Mouse (Mus musculus): ENCODE measurements around the gene Acap1. TPM values are rescaled to one million over a fixed set of nuclear protein-coding genes. Genes with fewer than 3 reads are reported as not detected.
"Not testable (repeated sequence)": the region's sequence is repeated elsewhere in the genome, so short reads cannot be mapped to it uniquely, and the experiment has no call there.

The Acap1 gene
- polyA plus RNA-seq, 1 experiment from 2014 or later: 0.33 TPM

- no peak overlapping the region for H3K4me2 ChIP-seq (ENCODE audit: low read length)
- no peaks in the 10 kb centered on the region for H3K27me3 ChIP-seq (ENCODE audit: insufficient read depth, low read length)
- DNase-seq (ENCODE audit: low spot score) (no peak), ATAC-seq (replicated peaks; ENCODE audit: low FRiP score, low read depth) (no peak)
- no peak overlapping the region for H3K4me3 ChIP-seq (replicated peaks; ENCODE audit: low read depth, low read length)
- TF ChIP-seq CTCF (IDR thresholded peaks at IDR 0.05; ENCODE audit: low read depth): no peak
- H3K4me1 ChIP-seq (replicated peaks; ENCODE audit: insufficient read depth, low read length): no peaks in the 10 kb centered on the region
- H3K9ac ChIP-seq (ENCODE audit: low read depth, low read length): no peak overlapping the region
- H3K27ac ChIP-seq: no peak overlapping the region
- H3K36me3 ChIP-seq (ENCODE audit: insufficient read depth, low read length): no peaks in the 10 kb centered on the region
- H3K9me3 ChIP-seq (replicated peaks; ENCODE audit: low read length): no peaks in the 10 kb centered on the region
- 87% methylated on average over 7 of the region's 7 CpGs for WGBS
Observed at GRCm38 (mm10) chr11:69871822-69872221, 23.5 kb downstream of the Acap1 start.

GRCm38 (mm10) chr11:69870289-69871069 is 24.9 kb downstream of the Acap1 start:
- 91% methylated on average over 2 of the region's 2 CpGs for WGBS
- no peak overlapping the region for H3K27ac ChIP-seq
- H3K9me3 ChIP-seq (replicated peaks; ENCODE audit: low read length): no peaks in the 10 kb centered on the region
- TF ChIP-seq CTCF (IDR thresholded peaks at IDR 0.05; ENCODE audit: low read depth): no peak
- H3K9ac ChIP-seq (ENCODE audit: low read depth, low read length): no peak overlapping the region
- no peaks in the 10 kb centered on the region for H3K4me1 ChIP-seq (replicated peaks; ENCODE audit: insufficient read depth, low read length)
- H3K27me3 ChIP-seq (ENCODE audit: insufficient read depth, low read length): no peaks in the 10 kb centered on the region
- ATAC-seq (replicated peaks; ENCODE audit: low FRiP score, low read depth) (no peak), DNase-seq (ENCODE audit: low spot score) (no peak)
- no peak overlapping the region for H3K4me2 ChIP-seq (ENCODE audit: low read length)
- no peak overlapping the region for H3K4me3 ChIP-seq (replicated peaks; ENCODE audit: low read depth, low read length)
- H3K36me3 ChIP-seq (ENCODE audit: insufficient read depth, low read length): no peaks in the 10 kb centered on the region

DNA sequence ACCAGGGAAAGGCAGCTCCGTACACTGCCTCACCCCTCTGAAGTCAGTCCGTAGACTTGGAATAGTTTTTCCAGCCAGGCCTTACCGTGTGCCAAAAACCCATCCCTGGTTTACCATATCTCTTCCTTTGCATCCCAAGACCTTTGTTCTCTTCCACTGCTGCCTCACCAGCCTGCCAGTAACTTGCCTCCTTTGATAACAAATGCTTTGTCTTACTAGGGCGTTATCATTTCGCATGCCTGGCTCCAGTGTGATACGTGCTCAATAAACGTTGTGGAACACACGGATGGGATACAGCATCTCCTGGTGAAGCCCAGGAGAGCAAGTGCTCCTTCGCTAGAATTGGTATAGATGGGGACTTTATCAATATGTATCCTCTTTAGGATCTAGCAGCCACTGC is 28.0 kb downstream of the Acap1 start:
- ATAC-seq (replicated peaks; ENCODE audit: low FRiP score, low read depth) (no peak), DNase-seq (ENCODE audit: low spot score) (no peak)
- 75% methylated on average over 9 of the region's 9 CpGs for WGBS
- Histone ChIP-seq H3K4me1 (replicated peaks; ENCODE audit: insufficient read depth, low read length) (no peaks in the 10 kb centered on the region), H3K4me3 (replicated peaks; ENCODE audit: low read depth, low read length) (no peak overlapping the region), H3K36me3 (ENCODE audit: insufficient read depth, low read length) (no peaks in the 10 kb centered on the region), H3K27ac (no peak overlapping the region), H3K9me3 (replicated peaks; ENCODE audit: low read length) (no peaks in the 10 kb centered on the region), H3K4me2 (ENCODE audit: low read length) (no peak overlapping the region), H3K9ac (ENCODE audit: low read depth, low read length) (no peak overlapping the region), H3K27me3 (ENCODE audit: insufficient read depth, low read length) (no peaks in the 10 kb centered on the region)
- TF ChIP-seq CTCF (IDR thresholded peaks at IDR 0.05; ENCODE audit: low read depth): no peak

- no peak overlapping the region for H3K9ac ChIP-seq (ENCODE audit: low read depth, low read length)
- H3K27ac ChIP-seq: no peak overlapping the region
- DNase-seq (ENCODE audit: low spot score) (no peak), ATAC-seq (replicated peaks; ENCODE audit: low FRiP score, low read depth) (no peak)
- H3K4me1 ChIP-seq (replicated peaks; ENCODE audit: insufficient read depth, low read length): no peaks in the 10 kb centered on the region
- no peak overlapping the region for H3K4me2 ChIP-seq (ENCODE audit: low read length)
- TF ChIP-seq CTCF (IDR thresholded peaks at IDR 0.05; ENCODE audit: low read depth): no peak
- WGBS: 79% methylated on average over 9 of the region's 9 CpGs
- H3K4me3 ChIP-seq (replicated peaks; ENCODE audit: low read depth, low read length): no peak overlapping the region
- H3K27me3 ChIP-seq (ENCODE audit: insufficient read depth, low read length): no peaks in the 10 kb centered on the region
- H3K9me3 ChIP-seq (replicated peaks; ENCODE audit: low read length): no peaks in the 10 kb centered on the region
- H3K36me3 ChIP-seq (ENCODE audit: insufficient read depth, low read length): no peaks in the 10 kb centered on the region
Observed at GRCm38 (mm10) chr11:69865561-69865960, 29.8 kb downstream of the Acap1 start.

- Histone ChIP-seq H3K4me2 (ENCODE audit: low read length) (no peak overlapping the region), H3K4me1 (replicated peaks; ENCODE audit: insufficient read depth, low read length) (no peaks in the 10 kb centered on the region), H3K4me3 (replicated peaks; ENCODE audit: low read depth, low read length) (no peak overlapping the region), H3K9me3 (replicated peaks; ENCODE audit: low read length) (no peaks in the 10 kb centered on the region), H3K27me3 (ENCODE audit: insufficient read depth, low read length) (no peaks in the 10 kb centered on the region), H3K9ac (ENCODE audit: low read depth, low read length) (no peak overlapping the region), H3K27ac (no peak overlapping the region), H3K36me3 (ENCODE audit: insufficient read depth, low read length) (no peaks in the 10 kb centered on the region)
- ATAC-seq (replicated peaks; ENCODE audit: low FRiP score, low read depth): no peak
- no peak for TF ChIP-seq CTCF (IDR thresholded peaks at IDR 0.05; ENCODE audit: low read depth)
- 44% methylated on average over 8 of the region's 8 CpGs for WGBS
- DNase-seq (ENCODE audit: low spot score): no peak
Observed at GRCm38 (mm10) chr11:69864138-69864860, 31.0 kb downstream of the Acap1 start.

GRCm38 (mm10) chr11:69863729-69864128 is 31.6 kb downstream of the Acap1 start:
- not testable (repeated sequence) for H3K36me3 ChIP-seq (ENCODE audit: insufficient read depth, low read length); H3K4me2 ChIP-seq (ENCODE audit: low read length); DNase-seq (ENCODE audit: low spot score); H3K9me3 ChIP-seq (replicated peaks; ENCODE audit: low read length); H3K4me3 ChIP-seq (replicated peaks; ENCODE audit: low read depth, low read length); ATAC-seq (replicated peaks; ENCODE audit: low FRiP score, low read depth); H3K9ac ChIP-seq (ENCODE audit: low read depth, low read length); H3K27me3 ChIP-seq (ENCODE audit: insufficient read depth, low read length); H3K4me1 ChIP-seq (replicated peaks; ENCODE audit: insufficient read depth, low read length); H3K27ac ChIP-seq
- WGBS: 53% methylated on average over 3 of the region's 3 CpGs
